Mouse (Mus musculus): ENCODE results near the gene Ywhah. TPM values are rescaled to one million over a fixed set of nuclear protein-coding genes. Genes with fewer than 3 reads are reported as not detected.
"Not testable (repeated sequence)": the region's sequence is repeated elsewhere in the genome, so short reads cannot be mapped to it uniquely, and the experiment has no call there.

The Ywhah gene
- polyA plus RNA-seq, 1 experiment from 2014 or later: 318 TPM

- Histone ChIP-seq H3K9me3 (ENCODE audit: control insufficient read depth, low read length) (no peaks in the 10 kb centered on the region), H3K36me3 (ENCODE audit: control insufficient read depth, insufficient read depth, low read length) (peaks cover 34% of the 10 kb centered on the region), H3K27ac (ENCODE audit: low read depth, low read length) (no peak overlapping the region), H3K4me3 (ENCODE audit: low read length) (no peak overlapping the region), H3K4me1 (ENCODE audit: control insufficient read depth, insufficient read depth, low read length) (peaks cover 17% of the 10 kb centered on the region), H3K9ac (ENCODE audit: low read depth, low read length) (no peak overlapping the region), H3K27me3 (ENCODE audit: control insufficient read depth, insufficient read depth, low read length) (no peaks in the 10 kb centered on the region), H3K4me2 (replicated peaks; ENCODE audit: low read depth, low read length) (no peak overlapping the region)
- no peak for ATAC-seq (ENCODE audit: low FRiP score, low TSS enrichment)
- WGBS: 90% methylated on average over 2 of the region's 2 CpGs
Measured at GRCm38 (mm10) chr5:33021622-33022021, 3.0 kb downstream of the Ywhah start.

GRCm38 (mm10) chr5:33023337-33023736 is 4.7 kb downstream of the Ywhah start:
- H3K4me3 ChIP-seq (ENCODE audit: low read length): no peak overlapping the region
- no peak overlapping the region for H3K27ac ChIP-seq (ENCODE audit: low read depth, low read length)
- H3K9me3 ChIP-seq (ENCODE audit: control insufficient read depth, low read length): no peaks in the 10 kb centered on the region
- no peak for ATAC-seq (ENCODE audit: low FRiP score, low TSS enrichment)
- 96% methylated on average over 4 of the region's 4 CpGs for WGBS
- H3K9ac ChIP-seq (ENCODE audit: low read depth, low read length): no peak overlapping the region
- peaks cover 17% of the 10 kb centered on the region for H3K4me1 ChIP-seq (ENCODE audit: control insufficient read depth, insufficient read depth, low read length)
- no peak overlapping the region for H3K4me2 ChIP-seq (replicated peaks; ENCODE audit: low read depth, low read length)
- no peaks in the 10 kb centered on the region for H3K27me3 ChIP-seq (ENCODE audit: control insufficient read depth, insufficient read depth, low read length)
- peaks cover 39% of the 10 kb centered on the region for H3K36me3 ChIP-seq (ENCODE audit: control insufficient read depth, insufficient read depth, low read length)

- Histone ChIP-seq H3K27me3 (ENCODE audit: control insufficient read depth, insufficient read depth, low read length) (no peaks in the 10 kb centered on the region), H3K27ac (ENCODE audit: low read depth, low read length) (no peak overlapping the region), H3K9me3 (ENCODE audit: control insufficient read depth, low read length) (no peaks in the 10 kb centered on the region), H3K4me1 (ENCODE audit: control insufficient read depth, insufficient read depth, low read length) (peaks cover 17% of the 10 kb centered on the region), H3K9ac (ENCODE audit: low read depth, low read length) (no peak overlapping the region), H3K36me3 (ENCODE audit: control insufficient read depth, insufficient read depth, low read length) (peaks cover 42% of the 10 kb centered on the region), H3K4me3 (ENCODE audit: low read length) (no peak overlapping the region), H3K4me2 (replicated peaks; ENCODE audit: low read depth, low read length) (no peak overlapping the region)
- no peak for ATAC-seq (ENCODE audit: low FRiP score, low TSS enrichment)
- 44% methylated on average over 5 of the region's 5 CpGs for WGBS
Measured at GRCm38 (mm10) chr5:33024474-33024873, 5.9 kb downstream of the Ywhah start.

- Histone ChIP-seq H3K9me3 (ENCODE audit: control insufficient read depth, low read length) (no peaks in the 10 kb centered on the region), H3K27ac (ENCODE audit: low read depth, low read length) (no peak overlapping the region), H3K27me3 (ENCODE audit: control insufficient read depth, insufficient read depth, low read length) (no peaks in the 10 kb centered on the region), H3K4me3 (ENCODE audit: low read length) (no peak overlapping the region), H3K4me2 (replicated peaks; ENCODE audit: low read depth, low read length) (no peak overlapping the region), H3K4me1 (ENCODE audit: control insufficient read depth, insufficient read depth, low read length) (0 out of 2 replicates have a peak, but pooled peaks cover under 1% of the 10 kb centered on the region), H3K9ac (ENCODE audit: low read depth, low read length) (no peak overlapping the region), H3K36me3 (ENCODE audit: control insufficient read depth, insufficient read depth, low read length) (peaks cover 25% of the 10 kb centered on the region; the same call in 1 of the 2 replicates)
- 85% methylated on average over 2 of the region's 2 CpGs for WGBS
- no peak for ATAC-seq (ENCODE audit: low FRiP score, low TSS enrichment)
Measured at GRCm38 (mm10) chr5:33028656-33029055, 10.0 kb downstream of the Ywhah start.

- Histone ChIP-seq H3K27me3 (ENCODE audit: control insufficient read depth, insufficient read depth, low read length) (no peaks in the 10 kb centered on the region), H3K4me3 (ENCODE audit: low read length) (no peak overlapping the region), H3K36me3 (ENCODE audit: control insufficient read depth, insufficient read depth, low read length) (peaks cover 13% of the 10 kb centered on the region; the same call in 1 of the 2 replicates), H3K27ac (ENCODE audit: low read depth, low read length) (no peak overlapping the region), H3K4me1 (ENCODE audit: control insufficient read depth, insufficient read depth, low read length) (no peaks in the 10 kb centered on the region), H3K4me2 (replicated peaks; ENCODE audit: low read depth, low read length) (no peak overlapping the region), H3K9ac (ENCODE audit: low read depth, low read length) (no peak overlapping the region), H3K9me3 (ENCODE audit: control insufficient read depth, low read length) (no peaks in the 10 kb centered on the region)
- no peak for ATAC-seq (ENCODE audit: low FRiP score, low TSS enrichment)
- 76% methylated on average over 4 of the region's 4 CpGs for WGBS
Measured at GRCm38 (mm10) chr5:33030425-33031175, 12.0 kb downstream of the Ywhah start.

- no peaks in the 10 kb centered on the region for H3K4me1 ChIP-seq (ENCODE audit: control insufficient read depth, insufficient read depth, low read length)
- H3K27ac ChIP-seq (ENCODE audit: low read depth, low read length): no peak overlapping the region
- no peak for ATAC-seq (ENCODE audit: low FRiP score, low TSS enrichment)
- H3K9me3 ChIP-seq (ENCODE audit: control insufficient read depth, low read length): no peaks in the 10 kb centered on the region
- no peak overlapping the region for H3K4me3 ChIP-seq (ENCODE audit: low read length)
- H3K27me3 ChIP-seq (ENCODE audit: control insufficient read depth, insufficient read depth, low read length): no peaks in the 10 kb centered on the region
- H3K36me3 ChIP-seq (ENCODE audit: control insufficient read depth, insufficient read depth, low read length): peaks cover 8% of the 10 kb centered on the region; the same call in 1 of the 2 replicates
- H3K4me2 ChIP-seq (replicated peaks; ENCODE audit: low read depth, low read length): no peak overlapping the region
- H3K9ac ChIP-seq (ENCODE audit: low read depth, low read length): no peak overlapping the region
- WGBS: 85% methylated on average over 10 of the region's 10 CpGs
Measured at GRCm38 (mm10) chr5:33032036-33032773, 13.6 kb downstream of the Ywhah start.

- H3K27ac ChIP-seq (ENCODE audit: low read depth, low read length): no peak overlapping the region
- peak; percentile 79; the same call in 1 of the 2 replicates for ATAC-seq (ENCODE audit: low FRiP score, low TSS enrichment)
- 1% methylated on average over 4 of the region's 4 CpGs for WGBS
- peaks cover 4% of the 10 kb centered on the region; the same call in 1 of the 2 replicates for H3K36me3 ChIP-seq (ENCODE audit: control insufficient read depth, insufficient read depth, low read length)
- no peak overlapping the region for H3K9ac ChIP-seq (ENCODE audit: low read depth, low read length)
- H3K4me1 ChIP-seq (ENCODE audit: control insufficient read depth, insufficient read depth, low read length): no peaks in the 10 kb centered on the region
- no peak overlapping the region for H3K4me3 ChIP-seq (ENCODE audit: low read length)
- no peak overlapping the region for H3K4me2 ChIP-seq (replicated peaks; ENCODE audit: low read depth, low read length)
- no peaks in the 10 kb centered on the region for H3K27me3 ChIP-seq (ENCODE audit: control insufficient read depth, insufficient read depth, low read length)
- no peaks in the 10 kb centered on the region for H3K9me3 ChIP-seq (ENCODE audit: control insufficient read depth, low read length)
Measured at GRCm38 (mm10) chr5:33033121-33033520, 14.5 kb downstream of the Ywhah start.

- H3K4me2 ChIP-seq (replicated peaks; ENCODE audit: low read depth, low read length); H3K4me3 ChIP-seq (ENCODE audit: low read length); H3K9ac ChIP-seq (ENCODE audit: low read depth, low read length); H3K9me3 ChIP-seq (ENCODE audit: control insufficient read depth, low read length); H3K4me1 ChIP-seq (ENCODE audit: control insufficient read depth, insufficient read depth, low read length); H3K36me3 ChIP-seq (ENCODE audit: control insufficient read depth, insufficient read depth, low read length); H3K27me3 ChIP-seq (ENCODE audit: control insufficient read depth, insufficient read depth, low read length); H3K27ac ChIP-seq (ENCODE audit: low read depth, low read length): not testable (repeated sequence)
- 43% methylated on average over 8 of the region's 8 CpGs for WGBS
- ATAC-seq (ENCODE audit: low FRiP score, low TSS enrichment): peak; percentile 7; the same call in 1 of the 2 replicates
Measured at GRCm38 (mm10) chr5:33033633-33034032, 15.0 kb downstream of the Ywhah start.

- 21% methylated on average over 7 of the region's 7 CpGs for WGBS
- H3K9ac ChIP-seq (ENCODE audit: low read depth, low read length): no peak overlapping the region
- peak; percentile 65 for ATAC-seq (ENCODE audit: low FRiP score, low TSS enrichment)
Measured at GRCm38 (mm10) chr5:33034100-33034499, 15.5 kb downstream of the Ywhah start.

More at GRCm38 (mm10) chr5:33034100-33034499, 15.5 kb downstream of the Ywhah start:
- no peaks in the 10 kb centered on the region for H3K4me1 ChIP-seq (ENCODE audit: control insufficient read depth, insufficient read depth, low read length)
- no peaks in the 10 kb centered on the region for H3K27me3 ChIP-seq (ENCODE audit: control insufficient read depth, insufficient read depth, low read length)
- H3K9me3 ChIP-seq (ENCODE audit: control insufficient read depth, low read length): no peaks in the 10 kb centered on the region
- no peaks in the 10 kb centered on the region; the same call in 1 of the 2 replicates for H3K36me3 ChIP-seq (ENCODE audit: control insufficient read depth, insufficient read depth, low read length)
- no peak overlapping the region for H3K4me2 ChIP-seq (replicated peaks; ENCODE audit: low read depth, low read length)
- H3K4me3 ChIP-seq (ENCODE audit: low read length): no peak overlapping the region
- no peak overlapping the region for H3K27ac ChIP-seq (ENCODE audit: low read depth, low read length)
